Mouse (Mus musculus) intestine, embryonic 16.5 days (tissue): ENCODE results near the gene Elob. TPM values are rescaled to one million over a fixed set of nuclear protein-coding genes. Genes with fewer than 3 reads are reported as not detected.
A peak's percentile ranks its signal among the peaks of the same experiment; 100 is the strongest.

Experiments
- ATAC-seq: fragments of 200-750 bp; cut with Nextera tagmentation; 2 replicates; pipeline ENCODE4 v1.8.0; 2017; ENCODE audit warnings: moderate TSS enrichment, moderate library complexity
- H3K27ac ChIP-seq: fragments of 300-500 bp; sonication (generic); 2 replicates; pipeline ENCODE4 v1.5.1; 2014; ENCODE audit warnings: mild to moderate bottlenecking, low read length
- H3K27me3 ChIP-seq: fragments of 300-500 bp; sonication (generic); replicated peaks from 2 replicates; pipeline ENCODE4 v1.6.1; 2014; ENCODE audit warnings: low read length, control low read depth, mixed read lengths; ENCODE audit not compliant: control insufficient read depth, insufficient read depth
- H3K36me3 ChIP-seq: fragments of 300-500 bp; sonication (generic); 2 replicates; pipeline ENCODE4 v1.6.1; 2014; ENCODE audit warnings: low read length, control low read depth; ENCODE audit not compliant: control insufficient read depth, insufficient read depth
- H3K4me1 ChIP-seq: fragments of 300-500 bp; sonication (generic); 2 replicates; pipeline ENCODE4 v1.6.1; 2014; ENCODE audit warnings: low read length, control low read depth, mixed read lengths; ENCODE audit not compliant: control insufficient read depth, insufficient read depth
- H3K4me2 ChIP-seq: fragments of 300-500 bp; sonication (generic); 2 replicates; pipeline ENCODE4 v1.6.1; 2014; ENCODE audit warnings: low read depth, low read length, control low read depth
- H3K4me3 ChIP-seq: fragments of 300-500 bp; sonication (generic); 2 replicates; pipeline ENCODE4 v1.5.1; 2014; ENCODE audit warnings: mild to moderate bottlenecking, low read length
- H3K9ac ChIP-seq: fragments of 300-500 bp; sonication (generic); 2 replicates; pipeline ENCODE4 v1.6.1; 2014; ENCODE audit warnings: low read depth, low read length
- H3K9me3 ChIP-seq: fragments of 300-500 bp; sonication (generic); 2 replicates; pipeline ENCODE4 v1.6.1; 2016; ENCODE audit warnings: low read length, control low read depth; ENCODE audit not compliant: control insufficient read depth
- WGBS: fragments of 180-500 bp; shearing (Covaris S2); extraction: QIAGEN DNeasy Blood & Tissue Kit; methylation state at CpG from one replicate; pipeline ENCODE4 v1.1.7; 2014; 5-methylcytosine and 5-hydroxymethylcytosine counted together
- polyA plus RNA-seq: library from polyadenylated mRNA; unstranded; fragments of >200 nt; fragmentation: Nextera tagmentation; extraction: Ambion mirVana; gene quantifications from 2 replicates; pipeline ENCODE4 v1.2.1, GENCODE M21; 2015

Elob gene
- polyA plus RNA-seq, 1 experiment from 2014 or later, result 930 TPM

GRCm38 (mm10) chr17:23791079-23791357 is 37.9 kb downstream of the Elob start:
- H3K4me3 ChIP-seq, result peak overlapping the region; percentile 59
- peak overlapping the region; percentile 87 for H3K9ac ChIP-seq

GRCm38 (mm10) chr17:23790269-23791078 is 38.5 kb downstream of the Elob start, which contains the start of gene Srrm2:
Srrm2 (plus strand) TSS chr17:23790532.
- peak within 1 kb of the TSS; percentile 59 for H3K4me3 ChIP-seq
- peak within 1 kb of the TSS; percentile 87 for H3K9ac ChIP-seq
- H3K4me1 ChIP-seq, result peaks cover 19% of the 10 kb centered on the region
- no peaks in the 10 kb centered on the region for H3K27me3 ChIP-seq
- WGBS, result 3% methylated on average over 29 of the region's 29 CpGs
- peak within 1 kb of the TSS; percentile 77 for H3K27ac ChIP-seq
- no peaks in the 10 kb centered on the region for H3K36me3 ChIP-seq
- no peaks in the 10 kb centered on the region for H3K9me3 ChIP-seq
- H3K4me2 ChIP-seq, result peak within 1 kb of the TSS; percentile 81
- peak; percentile 52 for ATAC-seq

More at GRCm38 (mm10) chr17:23791079-23791357, 37.9 kb downstream of the Elob start:
- H3K4me1 ChIP-seq, result peaks cover 19% of the 10 kb centered on the region
- no peaks in the 10 kb centered on the region for H3K9me3 ChIP-seq
- peak; percentile 39 for ATAC-seq
- H3K27ac ChIP-seq, result peak overlapping the region; percentile 77
- no peaks in the 10 kb centered on the region for H3K36me3 ChIP-seq
- H3K4me2 ChIP-seq, result peak overlapping the region; percentile 81
- 59% methylated on average over 2 of the region's 2 CpGs for WGBS
- H3K27me3 ChIP-seq, result no peaks in the 10 kb centered on the region

GRCm38 (mm10) chr17:23789749-23790268 is 39.1 kb downstream of the Elob start:
- Histone ChIP-seq H3K9me3 (no peaks in the 10 kb centered on the region), H3K4me1 (peaks cover 19% of the 10 kb centered on the region), H3K36me3 (no peaks in the 10 kb centered on the region), H3K4me3 (peak overlapping the region; percentile 59), H3K4me2 (peak overlapping the region; percentile 81), H3K27ac (no peak overlapping the region; the same call in 1 of the 2 replicates), H3K9ac (peak overlapping the region; percentile 87), H3K27me3 (no peaks in the 10 kb centered on the region)
- 27% methylated on average over 8 of the region's 8 CpGs for WGBS
- ATAC-seq, result no peak

- ATAC-seq, result no peak
- 90% methylated on average over 4 of the region's 4 CpGs for WGBS
Observed at GRCm38 (mm10) chr17:23788973-23789372, 40.0 kb downstream of the Elob start.

GRCm38 (mm10) chr17:23786510-23786931 is 42.4 kb downstream of the Elob start:
- WGBS, result 15% methylated on average over 13 of the region's 13 CpGs
- H3K27me3 ChIP-seq, result no peaks in the 10 kb centered on the region
- ATAC-seq, result 0 out of 2 replicates have a peak, but pooled peaks have one; percentile 14
- 0 out of 2 replicates have a peak overlapping the region, but pooled peaks have one; percentile 2 for H3K9ac ChIP-seq
- H3K4me2 ChIP-seq, result peak overlapping the region; percentile 96
- H3K36me3 ChIP-seq, result no peaks in the 10 kb centered on the region
- no peak overlapping the region for H3K27ac ChIP-seq
- H3K4me1 ChIP-seq, result peaks cover 19% of the 10 kb centered on the region
- peak overlapping the region; percentile 65 for H3K4me3 ChIP-seq
- no peaks in the 10 kb centered on the region for H3K9me3 ChIP-seq

More at GRCm38 (mm10) chr17:23788973-23789372, 40.0 kb downstream of the Elob start:
- no peak overlapping the region for H3K4me2 ChIP-seq
- H3K9ac ChIP-seq, result no peak overlapping the region
- H3K4me3 ChIP-seq, result no peak overlapping the region
- no peaks in the 10 kb centered on the region for H3K36me3 ChIP-seq
- H3K27ac ChIP-seq, result no peak overlapping the region
- H3K4me1 ChIP-seq, result peaks cover 19% of the 10 kb centered on the region
- H3K9me3 ChIP-seq, result no peaks in the 10 kb centered on the region
- H3K27me3 ChIP-seq, result no peaks in the 10 kb centered on the region

GRCm38 (mm10) chr17:23785561-23786471 is 43.1 kb downstream of the Elob start, which contains the start of gene Flywch2:
Flywch2 (minus strand) TSS chr17:23786081.
- H3K4me3 ChIP-seq, result peak within 1 kb of the TSS; percentile 65
- ATAC-seq, result peak; percentile 72
- H3K36me3 ChIP-seq, result no peaks in the 10 kb centered on the region
- 3% methylated on average over 43 of the region's 43 CpGs for WGBS
- H3K9me3 ChIP-seq, result no peaks in the 10 kb centered on the region
- H3K4me2 ChIP-seq, result peak within 1 kb of the TSS; percentile 96
- H3K27ac ChIP-seq, result no peak within 1 kb of the TSS
- peak within 1 kb of the TSS; percentile 77 for H3K9ac ChIP-seq
- no peaks in the 10 kb centered on the region for H3K27me3 ChIP-seq
- H3K4me1 ChIP-seq, result peaks cover 16% of the 10 kb centered on the region

- no peaks in the 10 kb centered on the region for H3K27me3 ChIP-seq
- no peak overlapping the region for H3K9ac ChIP-seq
- H3K4me1 ChIP-seq, result peaks cover 5% of the 10 kb centered on the region; the same call in 1 of the 2 replicates
- no peak overlapping the region for H3K4me2 ChIP-seq
- no peak overlapping the region for H3K4me3 ChIP-seq
- H3K27ac ChIP-seq, result no peak overlapping the region
- no peak for ATAC-seq
- no peaks in the 10 kb centered on the region for H3K36me3 ChIP-seq
- H3K9me3 ChIP-seq, result no peaks in the 10 kb centered on the region
Observed at GRCm38 (mm10) chr17:23783352-23783751, 45.6 kb downstream of the Elob start.

GRCm38 (mm10) chr17:23778447-23778846 is 50.5 kb downstream of the Elob start:
- no peak for ATAC-seq
- WGBS, result 71% methylated on average over 2 of the region's 2 CpGs
- Histone ChIP-seq H3K36me3 (no peaks in the 10 kb centered on the region), H3K9ac (no peak overlapping the region), H3K27me3 (no peaks in the 10 kb centered on the region), H3K4me3 (no peak overlapping the region), H3K27ac (no peak overlapping the region), H3K4me2 (no peak overlapping the region), H3K4me1 (no peaks in the 10 kb centered on the region), H3K9me3 (no peaks in the 10 kb centered on the region)

- no peak overlapping the region for H3K4me3 ChIP-seq
Observed at GRCm38 (mm10) chr17:23777141-23777540, 51.8 kb downstream of the Elob start.

More at GRCm38 (mm10) chr17:23777141-23777540, 51.8 kb downstream of the Elob start:
- no peaks in the 10 kb centered on the region for H3K4me1 ChIP-seq
- 77% methylated on average over 2 of the region's 2 CpGs for WGBS
- ATAC-seq, result no peak
- H3K27me3 ChIP-seq, result no peaks in the 10 kb centered on the region
- H3K4me2 ChIP-seq, result no peak overlapping the region
- no peaks in the 10 kb centered on the region for H3K36me3 ChIP-seq
- H3K9ac ChIP-seq, result no peak overlapping the region
- H3K9me3 ChIP-seq, result no peaks in the 10 kb centered on the region
- H3K27ac ChIP-seq, result no peak overlapping the region
